In genomic region chr7:66858247-66859075, GRCm38 (mm10) we compare ENCODE assay signal across 18 mouse cellular contexts. TPM values are rescaled to one million over a fixed set of nuclear protein-coding genes. Genes with fewer than 3 reads are reported as not detected.
DNase-seq lines count a peak whose midpoint lies in the region; ATAC-seq lines count a peak whose summit lies in the region.
"Had no signal": no experiment of that assay in that cellular context is flagged by ENCODE, and none has a peak within 500 bp of the region (broad histone marks: within the 10 kb centered on the region; RNA-seq: fewer than 3 reads in every experiment).

No protein-coding gene starts in this region.

- ATAC-seq in forebrain, embryonic 15.5 days (replicated peaks): no peak
- peak; percentile 76; the same call in 1 of the 2 replicates for ATAC-seq in limb, embryonic 13.5 days (ENCODE audit: low FRiP score, low read depth)
- no peak for ATAC-seq in erythroblast, adult 5-6 weeks (replicated peaks; ENCODE audit: low FRiP score, poor library complexity, severe bottlenecking)

- no peaks in the 10 kb centered on the region for H3K9me3 ChIP-seq in forebrain, embryonic 10.5 days
- no peaks in the 10 kb centered on the region for H3K9me3 ChIP-seq in forebrain, embryonic 15.5 days
- H3K9me3 ChIP-seq in limb, embryonic 13.5 days: no peaks in the 10 kb centered on the region
- H3K9me3 ChIP-seq: neural tube, embryonic 12.5 days; stomach, embryonic 15.5 days had no signal

- 69% methylated on average over 12 of the region's 12 CpGs for WGBS in forebrain, embryonic 10.5 days
- WGBS in forebrain, embryonic 15.5 days: 55% methylated on average over 12 of the region's 12 CpGs
- WGBS in limb, embryonic 13.5 days: 34% methylated on average over 12 of the region's 12 CpGs

- DNase-seq in forebrain, embryonic 10.5 days (ENCODE audit: extremely low spot score, low spot score): no peak
- peak; percentile 5 for DNase-seq in urinary bladder, postnatal 14 days (ENCODE audit: low spot score)
- DNase-seq in urinary bladder, postnatal 4 days (ENCODE audit: low spot score in 2 of 2): no peak
- no peak for DNase-seq in frontal cortex, postnatal 10 days (ENCODE audit: low spot score in 2 of 2)
- DNase-seq in adrenal gland, adult 2 months: no peak
- DNase-seq: cerebellum, postnatal 36 days; heart, postnatal 10 days; kidney, adult 18-20 months; kidney, postnatal 4 days; layer of hippocampus, postnatal 36 days; thymus, postnatal 36 days had no signal

- H3K4me3 ChIP-seq in forebrain, embryonic 10.5 days: no peak overlapping the region
- H3K4me3 ChIP-seq in forebrain, embryonic 15.5 days: no peak overlapping the region
- H3K4me3 ChIP-seq in limb, embryonic 13.5 days: no peak overlapping the region
- H3K4me3 ChIP-seq: neural tube, embryonic 12.5 days; stomach, embryonic 15.5 days had no signal

- H3K27ac ChIP-seq in forebrain, embryonic 10.5 days: peak overlapping the region; percentile 35; the same call in 1 of the 2 replicates
- no peak overlapping the region; the same call in 1 of the 2 replicates for H3K27ac ChIP-seq in forebrain, embryonic 15.5 days (replicated peaks)
- H3K27ac ChIP-seq in limb, embryonic 13.5 days: peak overlapping the region; percentile 58; the same call in 1 of the 2 replicates
- H3K27ac ChIP-seq: hindbrain, embryonic 14.5 days; neural tube, embryonic 12.5 days; stomach, embryonic 15.5 days had no signal

- H3K9ac ChIP-seq in forebrain, embryonic 15.5 days (replicated peaks): no peak overlapping the region
- no peak overlapping the region for H3K9ac ChIP-seq in limb, embryonic 13.5 days
- H3K9ac ChIP-seq: hindbrain, embryonic 14.5 days; neural tube, embryonic 12.5 days; stomach, embryonic 15.5 days had no signal

- H3K4me2 ChIP-seq in forebrain, embryonic 15.5 days (replicated peaks): no peak overlapping the region
- peak overlapping the region; percentile 7; the same call in 1 of the 2 replicates for H3K4me2 ChIP-seq in limb, embryonic 13.5 days (replicated peaks)
- H3K4me2 ChIP-seq: hindbrain, embryonic 14.5 days; neural tube, embryonic 12.5 days; stomach, embryonic 15.5 days had no signal

- peaks cover 29% of the 10 kb centered on the region for H3K4me1 ChIP-seq in forebrain, embryonic 10.5 days
- peaks cover 12% of the 10 kb centered on the region; the same call in 1 of the 2 replicates for H3K4me1 ChIP-seq in forebrain, embryonic 15.5 days
- peaks cover 21% of the 10 kb centered on the region for H3K4me1 ChIP-seq in limb, embryonic 13.5 days
- H3K4me1 ChIP-seq: neural tube, embryonic 12.5 days; stomach, embryonic 15.5 days had no signal

- no peaks in the 10 kb centered on the region for H3K27me3 ChIP-seq in forebrain, embryonic 10.5 days (ENCODE audit: poor library complexity, severe bottlenecking)
- H3K27me3 ChIP-seq in forebrain, embryonic 15.5 days: no peaks in the 10 kb centered on the region
- no peaks in the 10 kb centered on the region for H3K27me3 ChIP-seq in limb, embryonic 13.5 days
- H3K27me3 ChIP-seq: neural tube, embryonic 12.5 days; stomach, embryonic 15.5 days had no signal

- H3K36me3 ChIP-seq in forebrain, embryonic 10.5 days (replicated peaks): no peaks in the 10 kb centered on the region
- no peaks in the 10 kb centered on the region for H3K36me3 ChIP-seq in forebrain, embryonic 15.5 days
- H3K36me3 ChIP-seq in limb, embryonic 13.5 days: peaks cover 15% of the 10 kb centered on the region
- H3K36me3 ChIP-seq: neural tube, embryonic 12.5 days had no signal

RNA-seq across cellular contexts. Expression of gene Adamts17, which starts 18.9 kb away (rescaled TPM):
- 0.89 and 1.1 TPM in 2 replicates for polyA plus RNA-seq in forebrain, embryonic 10.5 days (2016; fragmentation: Nextera tagmentation; extraction: Ambion mirVana)
- 3.5 and 5.0 TPM in 2 replicates for polyA plus RNA-seq in forebrain, embryonic 15.5 days (2015; fragmentation: Nextera tagmentation; extraction: Ambion mirVana)
- polyA plus RNA-seq in limb, embryonic 13.5 days (2015; fragmentation: Nextera tagmentation; extraction: Ambion mirVana): 13.1 and 15.3 TPM in 2 replicates
- total RNA-seq in erythroblast, adult 5-6 weeks (2015; ENCODE audit: low replicate concordance): not detected in 2 replicates
- not detected in 2 replicates for total RNA-seq in erythroblast, adult 5-6 weeks (2017; ENCODE audit: low replicate concordance)
- 1 to 10 TPM; 2.2 to 4.3 TPM for total RNA-seq in adrenal gland, adult 2 months (2021)
- 4.6 and 6.3 TPM in 2 replicates for polyA plus RNA-seq in adrenal gland, adult 2 months (2012; rRNA removed)
- total RNA-seq: CH12.LX had no signal
